Mouse (Mus musculus) left cerebral cortex, postnatal 4 days (tissue): ENCODE data around the gene Stk26. TPM values are rescaled to one million over a fixed set of nuclear protein-coding genes. Genes with fewer than 3 reads are reported as not detected.

Source experiments
- DNase-seq: peaks from one replicate; pipeline ENCODE4 v3.0.0-alpha.2; 2022
- intact Hi-C: fragments of 180-260 bp; cut with DNase I; formaldehyde crosslinking; loops from one replicate; pipeline ENCODE4 v1.15.1; 2025
- total RNA-seq, 2 experiments: library from RNA; stranded (reverse); gene quantifications; 2 replicates each; pipeline ENCODE4 v1.2.3; 2021

Stk26 gene
- total RNA-seq, 2 experiments from 2014 or later = 1.2 to 1.5 TPM

GRCm38 (mm10) chrX:50924629-50925364 is 84.0 kb downstream of the Stk26 start:
- intact Hi-C loops = no loop called here
- no peak for DNase-seq

- intact Hi-C loops = no loop called here
- no peak for DNase-seq
Observed at GRCm38 (mm10) chrX:50926893-50927545, 86.2 kb downstream of the Stk26 start.

GRCm38 (mm10) chrX:50930309-50930708 is 89.5 kb downstream of the Stk26 start:
- intact Hi-C loops = no loop called here

GRCm38 (mm10) chrX:50937117-50937516 is 96.3 kb downstream of the Stk26 start:
- DNase-seq = no peak
- intact Hi-C loops = no loop called here

More at GRCm38 (mm10) chrX:50930309-50930708, 89.5 kb downstream of the Stk26 start:
- DNase-seq = no peak

- intact Hi-C loops = no loop called here
- no peak for DNase-seq
Observed at GRCm38 (mm10) chrX:50942610-50943009, 101.8 kb downstream of the Stk26 start, which contains the start of gene Frmd7. Gene Frmd7 (minus strand): TSS chrX:50942710.

Other genes starting within 250 kb of the Stk26 start
- 1 to 10 TPM in 1 of 2 experiments, under 1 TPM in 1; 0.54 to 1.3 TPM for gene Frmd7, start 101.7 kb downstream of the Stk26 start, total RNA-seq
- 10 to 100 TPM; 36.8 to 42.3 TPM for gene Rap2c, start 177.0 kb downstream of the Stk26 start, total RNA-seq